Mouse (Mus musculus) heart, adult 11 months (tissue): ENCODE data around the gene Hist3h2ba.

ENCODE experiments used
- DNase-seq: peaks from one replicate; pipeline ENCODE4 v3.0.0; 2022

Hist3h2ba gene

GRCm38 (mm10) chr11:58967346-58967745 is 18.6 kb downstream of the Hist3h2ba start:
- DNase-seq, result peak; percentile 22

GRCm38 (mm10) chr11:58968551-58968950 is 19.8 kb downstream of the Hist3h2ba start:
- DNase-seq, result peak; percentile 91

- peak; percentile 66 for DNase-seq
These were observed 20.3 kb downstream of the Hist3h2ba start for GRCm38 (mm10) chr11:58969027-58969426.

- no peak for DNase-seq
These were observed 20.9 kb downstream of the Hist3h2ba start for GRCm38 (mm10) chr11:58969659-58970058.

GRCm38 (mm10) chr11:58970831-58971530 is 22.3 kb downstream of the Hist3h2ba start:
- peak; percentile 83 for DNase-seq

GRCm38 (mm10) chr11:58971796-58972195 is 23.1 kb downstream of the Hist3h2ba start:
- DNase-seq, result peak; percentile 80

- peak; percentile 72 for DNase-seq
These were observed 25.7 kb downstream of the Hist3h2ba start for GRCm38 (mm10) chr11:58974414-58974813.

- DNase-seq, result peak; percentile 88
These were observed 28.4 kb downstream of the Hist3h2ba start for GRCm38 (mm10) chr11:58977150-58977549.

- no peak for DNase-seq
These were observed 28.9 kb downstream of the Hist3h2ba start for GRCm38 (mm10) chr11:58977607-58978026.

- peak; percentile 97 for DNase-seq
These were observed 29.4 kb downstream of the Hist3h2ba start, which contains the start of gene Trim11 for GRCm38 (mm10) chr11:58978027-58978705. Trim11 (plus strand) TSS chr11:58978093.

GRCm38 (mm10) chr11:58978706-58979030 is 29.9 kb downstream of the Hist3h2ba start:
- DNase-seq, result no peak

- no peak for DNase-seq
These were observed 30.5 kb downstream of the Hist3h2ba start for GRCm38 (mm10) chr11:58979183-58979582.

- DNase-seq, result peak; percentile 97
These were observed 30.9 kb downstream of the Hist3h2ba start for GRCm38 (mm10) chr11:58979661-58980060.

GRCm38 (mm10) chr11:58980381-58980990 is 31.8 kb downstream of the Hist3h2ba start:
- DNase-seq, result peak; percentile 92

GRCm38 (mm10) chr11:58981541-58982447 is 33.1 kb downstream of the Hist3h2ba start:
- peak; percentile 97 for DNase-seq

- peak; percentile 91 for DNase-seq
These were observed 33.9 kb downstream of the Hist3h2ba start for GRCm38 (mm10) chr11:58982471-58983097.

GRCm38 (mm10) chr11:58983691-58984341 is 35.1 kb downstream of the Hist3h2ba start:
- peak; percentile 91 for DNase-seq

GRCm38 (mm10) chr11:58984657-58985056 is 35.9 kb downstream of the Hist3h2ba start:
- DNase-seq, result peak; percentile 89

GRCm38 (mm10) chr11:58985299-58985917 is 36.7 kb downstream of the Hist3h2ba start:
- no peak for DNase-seq

GRCm38 (mm10) chr11:58989166-58989565 is 40.4 kb downstream of the Hist3h2ba start:
- peak; percentile 83 for DNase-seq

GRCm38 (mm10) chr11:58990141-58990540 is 41.4 kb downstream of the Hist3h2ba start:
- peak; percentile 91 for DNase-seq
